Mouse (Mus musculus) lung, adult 2 months (tissue): ENCODE measurements around the gene Cyp2a12.
"Not testable (repeated sequence)": the region's sequence is repeated elsewhere in the genome, so short reads cannot be mapped to it uniquely, and the experiment has no call there.

ENCODE experiments used
- CTCF ChIP-seq: fragments of 200-500 bp; IDR thresholded peaks from 2 replicates; pipeline ENCODE4 v1.5.1; 2011; ENCODE audit warnings: mild to moderate bottlenecking, low read length, control low read depth; ENCODE audit not compliant: insufficient read depth
- POLR2A ChIP-seq: fragments of 200-500 bp; IDR thresholded peaks from 2 replicates; pipeline ENCODE4 v1.6.1; 2011; ENCODE audit warnings: low read depth, mild to moderate bottlenecking, control low read depth, low read length, borderline replicate concordance; ENCODE audit errors: extremely low read depth

DNA sequence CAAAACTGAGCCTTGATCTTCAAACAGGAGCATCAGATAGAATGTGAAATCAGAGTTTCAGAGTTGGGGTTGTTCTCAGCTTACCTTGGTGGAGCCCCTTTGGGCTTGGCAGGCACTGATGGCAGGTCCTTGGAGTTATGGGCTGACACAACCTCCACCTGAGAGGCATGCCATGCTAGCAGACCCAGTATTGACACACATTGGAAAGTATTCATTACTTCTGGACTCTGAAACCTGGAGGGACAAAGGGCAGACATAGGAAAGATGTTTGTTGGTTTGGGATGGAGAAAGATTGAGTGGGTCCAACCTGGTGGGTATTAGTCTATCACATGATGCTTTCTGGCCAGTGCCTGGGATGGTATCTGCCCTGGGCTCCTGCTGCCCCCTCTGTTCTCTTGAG is 31.0 kb downstream of the Cyp2a12 start:
- TF ChIP-seq CTCF, POLR2A: not testable (repeated sequence)
